Mouse (Mus musculus) inflammation-experienced regulatory T-cells (primary cell): Measurements from ENCODE around the gene Naip6. TPM values are rescaled to one million over a fixed set of nuclear protein-coding genes. Genes with fewer than 3 reads are reported as not detected.

ENCODE experiments used
- polyA plus RNA-seq, 2 experiments: library from polyadenylated mRNA; unstranded; fragments of 100-300 nt; shearing (Covaris generic); gene quantifications; one replicate each; pipeline ENCODE4 v1.2.1; 2017

Naip6 gene
- 1 to 10 TPM; 2.1 to 3.6 TPM for polyA plus RNA-seq

DNA sequence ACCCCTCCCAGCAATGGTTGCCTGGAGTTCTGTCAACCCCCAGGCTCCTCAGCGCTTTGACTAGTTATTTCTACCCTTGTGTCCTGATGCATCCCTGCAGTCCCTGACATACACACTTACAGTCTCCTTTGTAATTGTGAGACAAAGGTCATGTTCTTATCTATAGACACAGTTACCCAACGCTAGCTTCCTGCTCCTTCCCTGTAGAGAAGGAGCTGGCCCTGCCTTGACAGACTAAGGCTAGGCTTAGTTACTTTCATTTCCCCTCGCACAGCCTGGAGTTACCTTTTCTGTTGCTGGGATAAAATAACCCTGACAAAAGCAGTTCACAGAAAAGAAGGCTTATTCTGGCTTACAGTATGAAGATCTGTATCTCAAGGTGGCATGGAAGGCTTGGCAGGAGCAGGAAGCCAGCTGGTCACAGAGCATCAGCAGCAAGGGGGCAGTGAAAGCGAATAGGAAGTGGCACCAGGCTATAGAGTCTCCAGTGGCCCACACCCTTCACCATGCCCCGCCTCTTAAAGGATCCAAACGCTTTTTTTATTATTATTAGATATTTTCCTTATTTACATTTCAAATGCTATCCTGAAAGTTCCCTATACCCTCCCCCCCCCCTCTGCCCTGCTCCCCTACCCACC lies at the start of gene Naip6:
Gene Naip6, minus strand, starts transcription at position 419 of the 638 bp plus-strand sequence.

DNA sequence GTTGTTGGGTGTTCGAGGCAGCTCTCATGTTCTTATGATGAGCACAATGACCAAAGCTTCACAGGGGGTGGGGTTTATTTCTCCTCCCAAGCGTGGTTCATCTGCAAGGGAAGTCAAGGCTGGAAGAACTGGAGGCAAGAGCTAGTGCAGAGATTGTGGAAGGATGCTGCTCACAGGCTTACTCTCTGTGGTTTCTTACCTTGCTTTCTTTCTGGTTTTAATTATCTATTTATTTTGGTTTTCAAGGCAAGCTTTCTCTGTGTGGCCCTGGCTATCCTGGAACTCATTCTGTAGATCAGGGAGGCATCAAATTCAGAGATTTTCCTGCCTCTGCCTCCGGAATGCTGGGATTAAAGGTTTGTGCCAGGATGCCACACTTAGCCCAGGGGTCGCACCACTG lies 71.3 kb downstream of the Naip6 start, which contains the start of gene Naip5:
Gene Naip5, minus strand, starts transcription at position 101 of the 400 bp plus-strand sequence.

Other genes starting within 250 kb of the Naip6 start
- gene Bdp1, start 213.6 kb downstream of the Naip6 start, polyA plus RNA-seq, result 10 to 100 TPM; 60.0 to 61.3 TPM
- 1 to 10 TPM; 4.4 to 4.7 TPM for gene Serf1, start 209.7 kb downstream of the Naip6 start, polyA plus RNA-seq
- 10 to 100 TPM; 36.9 to 53.7 TPM for gene Smn1, start 192.8 kb downstream of the Naip6 start, polyA plus RNA-seq
- gene Naip2, start 115.6 kb downstream of the Naip6 start, polyA plus RNA-seq, result 10 to 100 TPM in 1 of 2 experiments, 1 to 10 TPM in 1; 8.8 to 12.2 TPM
- gene Naip5, start 71.4 kb downstream of the Naip6 start, polyA plus RNA-seq, result 10 to 100 TPM in 1 of 2 experiments, 1 to 10 TPM in 1; 5.6 to 18.4 TPM
- under 1 TPM in 1 of 2 experiments, not detected in 1; 0.24 TPM for gene Naip1, start 135.2 kb upstream of the Naip6 start, polyA plus RNA-seq
- gene Gtf2h2, start 174.9 kb upstream of the Naip6 start, polyA plus RNA-seq, result 10 to 100 TPM; 54.0 to 58.2 TPM
- 1 to 10 TPM; 1.4 to 3.8 TPM for gene Ocln, start 235.0 kb upstream of the Naip6 start, polyA plus RNA-seq